Mouse (Mus musculus): Measurements from ENCODE around the gene H2-Q4. TPM values are rescaled to one million over a fixed set of nuclear protein-coding genes. Genes with fewer than 3 reads are reported as not detected.
"Not testable (repeated sequence)": the region's sequence is repeated elsewhere in the genome, so short reads cannot be mapped to it uniquely, and the experiment has no call there.

Gene H2-Q4
- polyA plus RNA-seq, 1 experiment from 2014 or later: 1.5 TPM

DNA sequence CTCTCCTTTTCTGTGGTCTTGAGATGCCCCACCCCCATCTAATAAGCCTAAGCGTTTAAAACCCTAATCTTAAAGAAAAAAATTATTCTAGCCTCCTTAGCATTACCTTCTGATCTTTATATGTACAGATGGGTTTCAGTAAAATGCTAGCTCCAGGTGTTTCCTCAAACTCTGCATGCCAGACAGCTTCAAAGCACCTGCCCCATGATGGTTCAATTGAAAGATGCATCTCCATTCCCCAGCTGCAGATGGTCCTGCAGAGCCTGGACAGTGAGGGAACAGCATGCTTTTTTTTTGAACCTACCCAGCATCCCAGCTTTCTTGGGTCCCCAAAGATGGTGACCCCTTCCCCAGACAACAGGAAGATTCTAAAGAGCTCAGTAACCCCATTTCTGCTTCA, 22.3 kb upstream of the H2-Q4 start:
- no peaks in the 10 kb centered on the region for H3K36me3 ChIP-seq (ENCODE audit: control insufficient read depth, insufficient read depth, low read length)
- no peak overlapping the region for H3K27ac ChIP-seq (ENCODE audit: low read depth, low read length)
- DNase-seq (ENCODE audit: low spot score): no peak
- ATAC-seq (ENCODE audit: low FRiP score): no peak
- H3K4me3 ChIP-seq (ENCODE audit: low read depth, low read length): no peak overlapping the region
- no peak overlapping the region for H3K4me2 ChIP-seq (replicated peaks; ENCODE audit: low read depth, low read length)
- no peaks in the 10 kb centered on the region for H3K4me1 ChIP-seq (replicated peaks; ENCODE audit: control insufficient read depth, insufficient read depth, low read length)
- WGBS: 33% methylated on average over 1 of the region's 1 CpGs
- peaks cover 12% of the 10 kb centered on the region for H3K27me3 ChIP-seq (ENCODE audit: control insufficient read depth, insufficient read depth, low read length)
- no peak overlapping the region for H3K9ac ChIP-seq (ENCODE audit: low read depth, low read length)
- H3K9me3 ChIP-seq (ENCODE audit: control insufficient read depth, low read length): no peaks in the 10 kb centered on the region

GRCm38 (mm10) chr17:35358763-35359469, 20.5 kb upstream of the H2-Q4 start:
- H3K4me1 ChIP-seq (replicated peaks; ENCODE audit: control insufficient read depth, insufficient read depth, low read length): no peaks in the 10 kb centered on the region
- peak; percentile 18 for DNase-seq (ENCODE audit: low spot score)
- ATAC-seq (ENCODE audit: low FRiP score): no peak
- no peaks in the 10 kb centered on the region for H3K36me3 ChIP-seq (ENCODE audit: control insufficient read depth, insufficient read depth, low read length)
- 9% methylated on average over 37 of the region's 38 CpGs for WGBS
- H3K27me3 ChIP-seq (ENCODE audit: control insufficient read depth, insufficient read depth, low read length): peaks cover 12% of the 10 kb centered on the region
- H3K4me3 ChIP-seq (ENCODE audit: low read depth, low read length): peak overlapping the region; percentile 30
- no peaks in the 10 kb centered on the region for H3K9me3 ChIP-seq (ENCODE audit: control insufficient read depth, low read length)
- H3K4me2 ChIP-seq (replicated peaks; ENCODE audit: low read depth, low read length): peak overlapping the region; percentile 71
- peak overlapping the region; percentile 42; the same call in 1 of the 2 replicates for H3K9ac ChIP-seq (ENCODE audit: low read depth, low read length)
- H3K27ac ChIP-seq (ENCODE audit: low read depth, low read length): no peak overlapping the region

DNA sequence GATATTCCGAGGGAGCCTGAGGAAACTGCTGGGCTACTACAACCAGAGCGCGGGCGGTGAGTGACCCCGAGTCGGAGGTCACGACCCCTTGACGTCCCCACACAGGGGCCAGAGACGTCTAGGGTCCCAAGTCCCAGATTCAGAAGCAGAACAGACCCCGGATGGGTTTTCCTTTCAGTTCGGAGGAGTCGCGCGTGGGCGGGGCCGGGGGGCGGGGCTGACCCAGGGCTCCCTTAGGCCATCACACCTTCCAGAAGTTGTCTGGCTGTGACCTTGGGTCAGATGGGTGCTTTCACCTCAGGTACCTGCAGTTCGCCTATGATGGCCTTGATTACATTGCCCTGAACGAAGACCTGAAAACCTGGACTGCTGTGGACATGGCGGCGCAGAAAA, 20.0 kb upstream of the H2-Q4 start:
- no peaks in the 10 kb centered on the region for H3K4me1 ChIP-seq (replicated peaks; ENCODE audit: control insufficient read depth, insufficient read depth, low read length)
- H3K36me3 ChIP-seq (ENCODE audit: control insufficient read depth, insufficient read depth, low read length): no peaks in the 10 kb centered on the region
- no peak for ATAC-seq (ENCODE audit: low FRiP score)
- H3K9me3 ChIP-seq (ENCODE audit: control insufficient read depth, low read length): no peaks in the 10 kb centered on the region
- WGBS: 18% methylated on average over 21 of the region's 21 CpGs
- H3K27ac ChIP-seq (ENCODE audit: low read depth, low read length): no peak overlapping the region
- H3K9ac ChIP-seq (ENCODE audit: low read depth, low read length): no peak overlapping the region; the same call in 1 of the 2 replicates
- H3K4me2 ChIP-seq (replicated peaks; ENCODE audit: low read depth, low read length): peak overlapping the region; percentile 71
- H3K27me3 ChIP-seq (ENCODE audit: control insufficient read depth, insufficient read depth, low read length): peaks cover 12% of the 10 kb centered on the region
- DNase-seq (ENCODE audit: low spot score): no peak
- H3K4me3 ChIP-seq (ENCODE audit: low read depth, low read length): peak overlapping the region; percentile 30

DNA sequence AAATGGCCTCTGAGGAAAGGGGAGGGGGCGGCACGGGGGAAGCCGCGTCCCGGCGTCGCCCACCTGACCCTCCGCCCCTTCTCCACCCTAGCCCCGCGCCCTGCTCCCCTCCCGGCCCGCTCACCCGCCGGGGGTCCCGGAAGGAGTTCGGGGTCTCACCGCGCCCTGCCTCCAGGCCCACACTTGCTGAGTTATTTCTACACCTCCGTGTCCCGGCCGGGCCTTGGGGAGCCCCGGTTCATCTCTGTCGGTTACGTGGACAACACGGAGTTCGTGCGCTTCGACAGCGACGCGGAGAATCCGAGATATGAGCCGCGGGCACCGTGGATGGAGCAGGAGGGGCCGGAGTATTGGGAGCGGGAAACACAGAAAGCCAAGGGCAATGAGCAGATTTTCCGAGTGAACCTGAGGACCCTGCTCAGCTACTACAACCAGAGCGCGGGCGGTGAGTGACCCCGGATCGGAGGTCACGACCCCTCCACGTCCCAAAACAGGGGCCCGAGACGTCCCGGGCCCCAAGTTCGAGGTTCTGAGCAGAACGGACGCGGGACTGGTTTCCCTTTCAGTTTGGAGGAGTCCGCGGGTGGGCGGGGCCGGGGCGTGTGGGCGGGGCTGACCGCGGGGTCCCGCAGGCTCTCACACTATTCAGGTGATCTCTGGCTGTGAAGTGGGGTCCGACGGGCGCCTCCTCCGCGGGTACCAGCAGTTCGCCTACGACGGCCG, 473 bp downstream of the H2-Q4 start:
- Histone ChIP-seq H3K4me3 (ENCODE audit: low read depth, low read length) (peak overlapping the region; percentile 40), H3K4me1 (replicated peaks; ENCODE audit: control insufficient read depth, insufficient read depth, low read length) (no peaks in the 10 kb centered on the region), H3K9ac (ENCODE audit: low read depth, low read length) (peak overlapping the region; percentile 24), H3K4me2 (replicated peaks; ENCODE audit: low read depth, low read length) (peak overlapping the region; percentile 74), H3K9me3 (ENCODE audit: control insufficient read depth, low read length) (no peaks in the 10 kb centered on the region), H3K36me3 (ENCODE audit: control insufficient read depth, insufficient read depth, low read length) (no peaks in the 10 kb centered on the region), H3K27me3 (ENCODE audit: control insufficient read depth, insufficient read depth, low read length) (no peaks in the 10 kb centered on the region), H3K27ac (ENCODE audit: low read depth, low read length) (no peak overlapping the region)
- DNase-seq (ENCODE audit: low spot score): peak; percentile 53
- peak; percentile 54 for ATAC-seq (ENCODE audit: low FRiP score)
- WGBS: 1% methylated on average over 66 of the region's 70 CpGs

- H3K9me3 ChIP-seq (ENCODE audit: control insufficient read depth, low read length); ATAC-seq (ENCODE audit: low FRiP score); H3K4me1 ChIP-seq (replicated peaks; ENCODE audit: control insufficient read depth, insufficient read depth, low read length); H3K27me3 ChIP-seq (ENCODE audit: control insufficient read depth, insufficient read depth, low read length); H3K27ac ChIP-seq (ENCODE audit: low read depth, low read length); H3K4me2 ChIP-seq (replicated peaks; ENCODE audit: low read depth, low read length); H3K9ac ChIP-seq (ENCODE audit: low read depth, low read length); H3K36me3 ChIP-seq (ENCODE audit: control insufficient read depth, insufficient read depth, low read length); H3K4me3 ChIP-seq (ENCODE audit: low read depth, low read length): not testable (repeated sequence)
- 9% methylated on average over 7 of the region's 7 CpGs for WGBS
- peak; percentile 70 for DNase-seq (ENCODE audit: low spot score)
Measured at GRCm38 (mm10) chr17:35389796-35390195, 10.4 kb downstream of the H2-Q4 start.

GRCm38 (mm10) chr17:35392671-35393070, 13.3 kb downstream of the H2-Q4 start:
- H3K9me3 ChIP-seq (ENCODE audit: control insufficient read depth, low read length); H3K27me3 ChIP-seq (ENCODE audit: control insufficient read depth, insufficient read depth, low read length); H3K4me1 ChIP-seq (replicated peaks; ENCODE audit: control insufficient read depth, insufficient read depth, low read length); DNase-seq (ENCODE audit: low spot score); H3K9ac ChIP-seq (ENCODE audit: low read depth, low read length); ATAC-seq (ENCODE audit: low FRiP score); H3K4me2 ChIP-seq (replicated peaks; ENCODE audit: low read depth, low read length); H3K27ac ChIP-seq (ENCODE audit: low read depth, low read length); H3K36me3 ChIP-seq (ENCODE audit: control insufficient read depth, insufficient read depth, low read length); H3K4me3 ChIP-seq (ENCODE audit: low read depth, low read length): not testable (repeated sequence)
- WGBS: 71% methylated on average over 2 of the region's 2 CpGs

DNA sequence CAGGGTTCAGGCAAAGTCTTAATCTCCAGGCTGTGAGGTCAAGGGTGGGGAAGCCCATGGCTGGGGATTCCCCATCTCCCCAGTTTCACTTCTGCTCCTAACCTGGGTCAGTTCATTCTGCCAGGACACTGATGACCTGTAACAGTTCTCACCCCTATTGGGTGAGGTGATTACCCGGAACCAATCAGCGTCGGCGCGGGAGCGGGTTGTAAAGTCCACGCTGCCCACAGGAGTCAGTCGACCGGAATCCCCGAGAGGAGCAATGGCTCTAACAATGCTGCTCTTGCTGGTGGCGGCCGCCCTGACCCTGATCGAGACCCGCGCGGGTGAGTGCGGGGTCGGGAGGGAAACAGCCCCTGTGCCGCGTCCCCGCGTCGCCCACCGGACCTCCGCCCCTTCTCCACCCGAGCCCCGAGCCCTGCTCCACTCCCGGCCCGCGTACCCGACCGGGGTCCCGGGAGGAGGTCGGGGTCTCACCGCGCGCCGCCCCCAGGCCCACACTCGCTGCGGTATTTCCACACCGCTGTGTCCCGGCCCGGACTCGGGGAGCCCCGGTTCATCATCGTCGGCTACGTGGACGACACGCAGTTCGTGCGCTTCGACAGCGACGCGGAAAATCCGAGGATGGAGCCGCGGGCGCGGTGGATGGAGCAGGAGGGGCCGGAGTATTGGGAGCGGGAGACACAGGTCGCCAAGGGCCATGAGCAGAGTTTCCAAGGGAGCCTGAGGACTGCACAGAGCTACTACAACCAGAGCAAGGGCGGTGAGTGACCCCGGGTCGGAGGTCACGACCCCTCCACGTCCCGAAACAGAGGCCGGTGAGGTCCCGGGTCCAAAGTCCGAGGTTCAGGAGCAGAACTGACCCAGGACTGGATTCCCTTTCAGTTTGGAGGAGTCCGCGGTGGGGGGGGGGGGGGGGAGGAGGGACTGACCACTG, 14.7 kb downstream of the H2-Q4 start:
- WGBS: 2% methylated on average over 44 of the region's 75 CpGs

DNA sequence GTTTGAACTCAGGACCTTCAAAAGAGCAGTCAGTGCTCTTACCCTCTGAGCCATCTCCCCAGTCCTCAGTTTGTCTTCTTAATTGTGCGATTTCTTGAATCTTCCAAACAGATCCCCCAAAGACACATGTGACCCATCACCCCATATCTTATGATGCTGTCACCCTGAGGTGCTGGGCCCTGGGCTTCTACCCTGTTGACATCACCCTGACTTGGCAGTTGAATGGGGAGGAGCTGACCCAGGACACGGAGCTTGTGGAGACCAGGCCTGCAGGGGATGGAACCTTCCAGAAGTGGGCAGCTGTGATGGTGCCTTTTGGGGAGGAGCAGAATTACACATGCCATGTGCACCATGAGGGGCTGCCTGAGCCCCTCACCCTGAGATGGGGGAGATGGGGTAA, 17.5 kb downstream of the H2-Q4 start:
- ATAC-seq (ENCODE audit: low FRiP score); H3K9me3 ChIP-seq (ENCODE audit: control insufficient read depth, low read length); H3K27me3 ChIP-seq (ENCODE audit: control insufficient read depth, insufficient read depth, low read length); H3K4me3 ChIP-seq (ENCODE audit: low read depth, low read length); H3K9ac ChIP-seq (ENCODE audit: low read depth, low read length); H3K4me1 ChIP-seq (replicated peaks; ENCODE audit: control insufficient read depth, insufficient read depth, low read length); H3K36me3 ChIP-seq (ENCODE audit: control insufficient read depth, insufficient read depth, low read length); H3K27ac ChIP-seq (ENCODE audit: low read depth, low read length); H3K4me2 ChIP-seq (replicated peaks; ENCODE audit: low read depth, low read length); DNase-seq (ENCODE audit: low spot score): not testable (repeated sequence)
- WGBS: 90% methylated on average over 2 of the region's 2 CpGs

More for the DNA sequence above, 14.7 kb downstream of the H2-Q4 start:
- ATAC-seq (ENCODE audit: low FRiP score) (peak; percentile 68; the same call in 1 of the 2 replicates), DNase-seq (ENCODE audit: low spot score) (peak; percentile 7)
- not testable (repeated sequence) for H3K9me3 ChIP-seq (ENCODE audit: control insufficient read depth, low read length); H3K4me1 ChIP-seq (replicated peaks; ENCODE audit: control insufficient read depth, insufficient read depth, low read length); H3K27me3 ChIP-seq (ENCODE audit: control insufficient read depth, insufficient read depth, low read length); H3K36me3 ChIP-seq (ENCODE audit: control insufficient read depth, insufficient read depth, low read length); H3K27ac ChIP-seq (ENCODE audit: low read depth, low read length); H3K9ac ChIP-seq (ENCODE audit: low read depth, low read length)
- Histone ChIP-seq H3K4me3 (ENCODE audit: low read depth, low read length) (peak overlapping the region; percentile 6; the same call in 1 of the 2 replicates), H3K4me2 (replicated peaks; ENCODE audit: low read depth, low read length) (peak overlapping the region; percentile 42)
